10 mouse cellular contexts compared by ENCODE assay signal in genomic region chr14:33246476-33246875, GRCm38 (mm10). TPM values are rescaled to one million over a fixed set of nuclear protein-coding genes. Genes with fewer than 3 reads are reported as not detected.
DNase-seq lines count a peak whose midpoint lies in the region; ATAC-seq lines count a peak whose summit lies in the region.
"Had no signal": no experiment of that assay in that cellular context is flagged by ENCODE, and none has a peak within 500 bp of the region (broad histone marks: within the 10 kb centered on the region; RNA-seq: fewer than 3 reads in every experiment).

No protein-coding gene starts in this region.

- no peak overlapping the region for H3K4me2 ChIP-seq in hindbrain, embryonic 13.5 days
- H3K4me2 ChIP-seq: heart, embryonic 13.5 days; stomach, embryonic 15.5 days had no signal

- DNase-seq in hindbrain, embryonic 10.5 days (ENCODE audit: low spot score): peak; percentile 35
- peak; percentile 16 for DNase-seq in thymus, postnatal 14 days
- no peak for DNase-seq in thymus, postnatal 0 days (ENCODE audit: low spot score)
- peak; percentile 65 to 75 for DNase-seq in cerebellum, postnatal 10 days
- DNase-seq in heart, postnatal 25 days (ENCODE audit: low spot score): peak; percentile 25
- peak; percentile 59 for DNase-seq in lung, postnatal 14 days
- DNase-seq in T-cell, adult 2 months (ENCODE audit: low spot score): no peak

- H3K36me3 ChIP-seq in hindbrain, embryonic 10.5 days: no peaks in the 10 kb centered on the region
- H3K36me3 ChIP-seq in hindbrain, embryonic 13.5 days: no peaks in the 10 kb centered on the region
- H3K36me3 ChIP-seq: heart, embryonic 13.5 days; stomach, embryonic 15.5 days had no signal

- WGBS in hindbrain, embryonic 10.5 days: 23% methylated on average over 8 of the region's 8 CpGs
- 26% methylated on average over 8 of the region's 8 CpGs for WGBS in hindbrain, embryonic 13.5 days

- no peak overlapping the region for H3K9ac ChIP-seq in hindbrain, embryonic 13.5 days
- H3K9ac ChIP-seq: heart, embryonic 13.5 days; stomach, embryonic 15.5 days had no signal

- H3K4me1 ChIP-seq in hindbrain, embryonic 10.5 days (replicated peaks): peaks cover 35% of the 10 kb centered on the region
- H3K4me1 ChIP-seq in hindbrain, embryonic 13.5 days (replicated peaks): peaks cover 21% of the 10 kb centered on the region

- intact Hi-C loops in heart, postnatal 25 days (cut with DNase I): no loop called here

- H3K27me3 ChIP-seq in hindbrain, embryonic 10.5 days (ENCODE audit: insufficient read depth, poor library complexity, severe bottlenecking): peaks cover 29% of the 10 kb centered on the region
- peaks cover 37% of the 10 kb centered on the region for H3K27me3 ChIP-seq in hindbrain, embryonic 13.5 days
- H3K27me3 ChIP-seq: stomach, embryonic 15.5 days had no signal

- ATAC-seq in hindbrain, embryonic 13.5 days (ENCODE audit: low FRiP score): no peak

- H3K27ac ChIP-seq in hindbrain, embryonic 10.5 days: no peak overlapping the region
- no peak overlapping the region for H3K27ac ChIP-seq in hindbrain, embryonic 13.5 days
- H3K27ac ChIP-seq: heart, embryonic 13.5 days; stomach, embryonic 15.5 days had no signal

- no peaks in the 10 kb centered on the region for H3K9me3 ChIP-seq in hindbrain, embryonic 10.5 days
- H3K9me3 ChIP-seq in hindbrain, embryonic 13.5 days: no peaks in the 10 kb centered on the region
- H3K9me3 ChIP-seq: heart, embryonic 13.5 days; stomach, embryonic 15.5 days had no signal

- no peak overlapping the region for H3K4me3 ChIP-seq in hindbrain, embryonic 10.5 days
- no peak overlapping the region for H3K4me3 ChIP-seq in hindbrain, embryonic 13.5 days
- H3K4me3 ChIP-seq: heart, embryonic 13.5 days; stomach, embryonic 15.5 days had no signal

RNA-seq across cellular contexts. Expression of gene Arhgap22, which starts 32.6 kb away (rescaled TPM):
- 4.2 and 4.5 TPM in 2 replicates for polyA plus RNA-seq in hindbrain, embryonic 10.5 days (2016; fragmentation: Nextera tagmentation; extraction: Ambion mirVana)
- 1.9 and 2.8 TPM in 2 replicates for polyA plus RNA-seq in hindbrain, embryonic 13.5 days (2015; fragmentation: Nextera tagmentation; extraction: Ambion mirVana)
- 3.1 and 3.4 TPM in 2 replicates for polyA plus RNA-seq in thymus, postnatal 0 days (2015; fragmentation: Nextera tagmentation; extraction: Ambion mirVana)
- total RNA-seq in heart, postnatal 25 days (2021): 1 to 10 TPM; 1.5 to 2.1 TPM

Comparison
In these comparisons a context has a peak if more than half of its experiments do, and no peak if none do; other contexts are left out.
1. DNase-seq: peak in hindbrain, embryonic 10.5 days (single experiment), thymus, postnatal 14 days (single experiment), cerebellum, postnatal 10 days (2 of 2), heart, postnatal 25 days (single experiment) and lung, postnatal 14 days (single experiment); none in thymus, postnatal 0 days (single experiment) and T-cell, adult 2 months (single experiment).